Mouse (Mus musculus) lung, postnatal 4 days (tissue): ENCODE results near the gene Ntm.

ENCODE experiments used
- DNase-seq, 2 experiments: peaks; one replicate each; pipeline ENCODE4 v3.0.0; 2021

Ntm gene

DNA sequence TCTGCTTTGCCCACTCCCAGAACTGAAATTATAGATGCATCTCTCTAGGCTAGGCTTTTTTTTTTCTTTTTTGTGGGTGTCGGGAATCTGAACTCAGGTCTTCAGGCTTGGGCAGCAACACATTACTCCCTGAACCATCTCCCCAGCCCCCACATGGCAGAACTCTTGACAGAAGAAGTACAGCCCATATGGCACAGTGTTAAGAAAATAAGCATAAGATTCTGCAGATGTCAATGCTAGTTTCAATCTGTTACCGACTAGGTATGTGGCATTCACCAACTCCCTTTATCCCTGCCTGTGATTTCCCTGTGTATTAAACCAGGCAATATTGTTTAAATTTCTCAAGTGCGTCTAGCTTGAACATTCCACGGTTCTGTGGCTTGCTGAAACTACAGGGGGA, 166.7 kb downstream of the Ntm start:
- no peak for DNase-seq

DNA sequence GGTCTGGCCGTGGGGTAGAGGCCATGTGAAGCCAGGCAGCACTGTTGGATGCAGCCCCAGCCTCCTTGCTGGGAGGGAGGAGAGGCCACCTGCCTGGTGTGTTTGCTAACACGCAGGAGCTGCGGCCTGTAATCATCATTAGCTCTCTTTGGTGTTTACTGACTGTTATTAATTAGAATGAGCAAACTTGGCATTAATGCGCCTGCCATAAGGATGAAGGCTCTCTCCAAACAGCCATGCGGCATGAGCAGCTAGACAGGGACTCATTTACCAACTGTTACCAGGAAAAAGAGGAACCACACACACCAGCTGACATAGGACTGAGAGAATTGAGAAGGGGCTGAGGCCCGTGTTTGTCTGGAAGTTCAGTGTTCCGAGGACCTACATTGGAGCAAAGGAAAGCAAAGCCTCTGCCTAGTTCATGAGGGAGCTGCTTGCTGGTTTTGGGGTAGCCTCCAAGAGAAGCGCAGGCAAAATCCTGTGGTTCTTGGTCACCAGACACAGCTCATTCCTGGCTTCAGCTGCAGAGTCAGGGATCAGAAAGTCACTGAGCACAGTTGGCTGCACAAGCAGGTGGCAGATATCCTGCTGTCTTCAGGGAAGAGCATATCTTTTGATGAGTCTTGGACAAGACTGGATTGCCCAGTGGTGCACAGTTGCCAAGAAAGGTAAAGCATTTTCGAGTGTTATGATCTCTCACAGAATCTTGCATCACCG, 171.6 kb downstream of the Ntm start:
- no peak for DNase-seq

DNA sequence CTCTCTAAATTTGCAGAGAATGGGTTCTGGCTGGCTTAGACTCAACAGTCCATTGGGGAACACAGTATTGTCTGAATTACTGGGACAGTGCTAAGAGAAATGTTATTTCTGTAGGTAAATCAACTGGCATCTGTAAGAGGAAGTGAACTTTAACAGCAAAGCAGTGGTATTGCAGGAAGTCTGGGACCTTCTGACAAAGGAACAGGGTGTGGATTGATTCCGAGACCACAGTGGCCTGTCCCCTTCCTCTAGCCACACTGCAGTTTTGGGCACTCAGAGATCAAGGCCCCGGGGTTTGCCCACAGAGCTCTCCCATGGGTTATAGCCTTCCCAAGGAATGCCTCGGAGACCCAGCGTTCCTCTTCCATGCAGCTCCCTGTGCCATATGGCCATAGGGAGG, 172.9 kb downstream of the Ntm start:
- no peak for DNase-seq

DNA sequence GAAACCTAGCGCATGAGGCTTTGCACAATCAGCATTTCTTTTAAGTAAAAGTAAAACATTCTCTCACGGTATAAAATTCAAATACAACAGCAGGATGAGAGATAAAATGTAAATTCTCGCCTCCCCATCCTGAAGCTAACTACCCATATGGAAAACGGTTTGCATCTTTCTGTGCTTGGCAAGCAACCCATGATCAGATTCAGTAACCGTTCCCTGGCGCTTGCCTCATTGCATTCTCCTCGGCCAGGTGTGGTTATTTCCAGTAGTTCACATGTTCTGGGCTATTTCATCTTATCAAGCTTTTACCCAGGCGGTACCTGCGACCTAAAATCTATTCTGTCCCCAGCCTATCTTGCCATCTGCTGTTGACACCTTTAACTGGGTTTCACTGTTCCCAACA, 174.1 kb downstream of the Ntm start:
- no peak for DNase-seq

DNA sequence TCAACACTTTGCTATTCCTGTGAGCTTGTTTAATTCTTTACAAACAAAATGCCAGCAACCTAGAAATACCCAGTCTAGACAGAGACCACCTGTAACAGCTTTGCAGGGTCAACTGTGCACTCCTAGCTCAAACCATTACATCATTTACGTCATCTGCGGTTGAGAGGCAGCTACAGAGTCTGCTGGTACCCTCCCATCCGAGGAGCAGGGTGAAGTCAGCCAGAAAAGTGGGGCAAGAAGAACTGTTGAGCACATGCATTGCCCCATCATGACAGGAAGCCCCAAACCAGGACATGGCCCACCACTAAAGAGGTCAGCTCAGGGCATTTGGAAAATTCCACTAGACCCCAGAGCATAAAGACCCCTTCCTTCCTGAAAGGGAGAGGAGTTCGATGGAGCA, 175.5 kb downstream of the Ntm start:
- no peak for DNase-seq

DNA sequence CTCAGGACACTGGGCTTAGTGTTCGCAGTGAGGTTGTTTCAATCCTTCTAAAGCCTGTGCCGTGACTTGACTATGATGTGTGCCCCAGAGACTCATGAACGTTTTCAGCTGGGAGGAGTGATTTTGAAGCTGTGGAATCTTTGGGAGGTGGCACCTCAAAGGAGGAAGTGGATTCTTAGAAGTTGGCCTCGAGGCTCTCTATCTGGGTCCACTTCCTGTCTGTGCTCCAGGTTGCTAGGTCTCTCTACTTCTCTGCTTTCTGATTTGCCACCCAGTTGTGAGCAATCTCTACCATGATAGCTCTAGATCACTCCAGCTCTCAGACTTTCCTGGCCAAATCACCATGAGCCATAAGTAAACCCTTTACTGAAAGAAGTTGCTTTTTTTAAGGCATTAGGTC, 180.2 kb downstream of the Ntm start:
- DNase-seq, result no peak

DNA sequence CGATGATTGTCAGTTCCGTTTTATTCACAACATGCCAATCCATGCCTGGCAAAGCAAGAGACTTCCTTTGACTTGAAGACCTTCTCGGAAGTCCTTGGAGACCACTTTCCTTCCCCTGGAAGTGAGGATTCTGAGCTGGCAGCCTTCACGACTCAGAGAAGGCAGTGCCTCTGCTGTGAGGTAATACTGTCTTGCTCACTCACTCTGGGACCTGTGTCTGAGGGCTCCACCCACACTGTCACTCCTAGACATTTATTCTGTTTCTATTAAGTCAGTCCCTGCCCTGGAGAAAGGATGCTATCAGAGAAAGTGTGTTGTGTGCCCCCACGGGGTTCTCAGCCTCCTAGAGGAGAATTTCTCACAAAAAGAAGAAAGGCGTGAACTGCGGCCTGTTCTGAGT, 183.2 kb downstream of the Ntm start:
- no peak for DNase-seq

DNA sequence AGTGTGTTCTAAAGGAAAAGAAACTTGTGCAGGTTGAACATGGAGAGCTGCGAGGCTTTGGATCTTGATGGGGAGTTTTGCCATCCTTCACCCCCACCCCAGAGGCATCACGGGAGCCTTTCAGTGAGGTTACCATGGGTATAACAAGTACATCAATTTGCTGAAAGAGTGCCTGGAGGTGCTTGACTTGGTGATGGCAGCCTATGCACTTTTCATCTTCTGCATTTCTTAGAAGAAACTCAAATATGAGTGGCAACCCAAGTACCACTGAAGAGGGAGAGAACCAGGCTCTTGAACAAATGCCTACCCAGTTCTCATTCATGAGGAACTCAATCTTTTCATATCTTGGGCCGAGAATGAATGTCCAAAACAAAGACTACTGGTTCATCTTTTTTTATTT, 186.0 kb downstream of the Ntm start:
- no peak for DNase-seq

DNA sequence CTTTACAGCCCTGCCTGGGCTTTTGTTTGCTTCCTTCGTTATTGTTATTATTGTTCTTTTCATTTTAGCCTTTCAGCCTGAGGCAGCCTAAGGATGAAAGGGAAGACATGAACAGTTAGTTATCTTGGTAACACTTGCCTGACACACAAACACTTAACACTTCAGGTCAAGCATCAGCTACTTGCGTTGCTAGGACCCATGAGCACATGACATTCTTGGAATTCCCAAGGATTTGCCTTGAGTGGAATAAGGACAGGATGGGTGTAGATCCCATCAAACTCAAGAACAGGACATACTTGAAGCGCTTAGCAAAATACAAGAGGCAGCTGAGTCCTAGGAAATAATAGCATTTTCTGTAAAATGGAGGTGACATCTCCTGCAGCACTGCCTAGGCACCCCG, 186.4 kb downstream of the Ntm start:
- no peak for DNase-seq

DNA sequence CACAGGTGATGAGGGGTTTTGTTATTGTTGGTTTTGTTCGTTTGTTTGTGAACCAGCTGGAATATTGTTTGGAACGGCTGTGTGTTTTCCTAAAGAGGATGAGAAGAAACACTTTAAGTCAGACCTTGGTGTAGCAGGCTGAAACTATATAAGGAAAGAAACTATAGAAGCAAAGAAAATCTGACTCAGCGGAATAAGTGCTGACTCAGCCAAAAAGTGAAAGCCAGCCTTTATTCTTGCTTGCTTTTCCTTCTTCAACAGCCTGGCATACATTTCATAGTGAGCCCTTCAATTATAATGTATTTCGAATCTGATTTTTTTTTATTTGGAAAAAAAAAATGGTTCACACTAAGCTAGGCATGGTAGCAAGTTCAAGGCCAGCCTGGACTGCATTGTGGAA, 186.9 kb downstream of the Ntm start:
- DNase-seq, result no peak

DNA sequence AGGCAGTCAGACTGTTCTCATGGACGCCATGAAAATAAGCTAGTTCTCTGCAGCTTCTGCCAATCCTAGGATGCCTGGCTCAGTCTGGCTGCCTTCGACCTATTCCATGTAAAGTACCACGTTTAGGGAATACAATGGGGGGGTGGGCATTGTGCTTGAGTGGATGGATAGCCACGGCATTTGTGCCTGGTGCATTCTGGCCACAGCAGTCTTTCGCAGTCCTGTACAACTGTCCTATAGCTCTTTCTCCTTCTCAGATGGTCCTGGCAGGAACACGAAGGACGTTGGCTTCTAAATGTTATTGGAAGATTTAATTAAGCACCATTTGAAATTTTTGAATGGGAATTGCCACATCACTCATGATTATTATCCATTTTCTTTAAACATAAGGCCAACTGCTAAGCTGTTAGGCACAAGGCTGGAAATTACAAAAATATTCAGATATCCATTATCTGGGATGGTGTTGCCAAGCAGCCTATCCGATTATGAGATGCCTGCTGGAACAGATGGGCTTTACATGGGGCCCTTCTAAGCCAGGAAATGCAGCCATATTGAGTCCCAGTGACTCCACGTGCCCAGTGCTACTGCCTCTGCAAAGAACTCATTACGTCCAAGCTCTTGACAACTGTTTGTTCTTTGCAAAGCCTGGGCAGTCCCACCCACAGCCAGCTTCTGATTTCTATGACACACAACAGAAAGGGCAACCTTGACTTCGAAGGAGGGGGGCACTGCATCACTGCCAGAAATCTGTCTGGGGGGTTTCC, 190.1 kb downstream of the Ntm start:
- no peak for DNase-seq

DNA sequence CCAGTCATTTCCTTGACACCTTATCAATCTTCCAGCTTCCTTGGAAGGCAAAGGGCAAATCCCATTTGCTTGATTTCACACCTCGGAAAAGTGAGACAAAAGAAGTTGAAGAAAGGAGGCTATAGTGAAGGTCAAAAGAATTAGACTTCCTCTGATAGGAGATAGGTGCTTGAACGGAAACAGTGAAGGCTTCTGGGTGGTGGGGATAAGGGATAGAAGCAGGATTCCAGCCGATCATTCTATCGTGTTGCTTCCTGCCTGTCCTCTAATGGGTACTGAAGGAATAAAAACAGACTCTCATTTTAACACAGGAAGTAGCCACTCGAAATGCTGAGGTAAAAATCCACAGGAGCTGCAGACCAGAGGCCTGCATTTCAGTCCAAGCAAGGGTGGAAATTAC, 191.1 kb downstream of the Ntm start:
- no peak for DNase-seq

DNA sequence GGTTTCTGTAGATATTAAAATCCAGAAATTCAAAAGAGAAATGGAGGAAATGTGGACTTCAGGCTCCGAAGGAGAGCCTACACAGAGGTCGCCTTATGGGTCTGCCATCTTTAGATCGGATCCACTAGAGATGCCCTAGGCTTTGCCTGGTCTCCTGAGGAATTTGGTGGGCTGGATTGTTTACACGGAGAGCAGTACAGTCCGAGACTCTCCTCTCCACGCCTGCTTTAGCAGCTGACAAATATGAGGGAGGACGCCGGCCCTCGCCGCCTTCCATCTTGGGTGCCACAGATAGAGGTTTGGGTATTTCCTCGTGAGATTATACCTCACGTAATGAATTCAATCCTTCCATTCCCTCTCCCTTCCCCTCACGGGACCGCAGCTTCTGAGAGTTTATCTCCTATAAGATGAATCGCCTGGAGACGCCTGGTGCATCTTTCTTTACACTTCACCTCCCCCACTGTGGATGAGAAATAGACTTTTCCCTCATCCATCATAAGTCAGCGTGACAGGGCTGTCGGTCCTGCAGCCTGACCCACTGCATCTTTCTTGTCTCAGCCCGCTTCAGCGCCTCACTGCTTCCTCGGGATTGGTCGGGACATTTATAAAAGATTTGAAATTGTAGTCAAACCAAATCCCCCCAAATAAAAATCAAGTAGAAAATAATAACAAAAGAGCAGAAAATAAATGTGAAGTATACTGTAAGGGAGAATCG, 191.7 kb downstream of the Ntm start:
- no peak for DNase-seq

DNA sequence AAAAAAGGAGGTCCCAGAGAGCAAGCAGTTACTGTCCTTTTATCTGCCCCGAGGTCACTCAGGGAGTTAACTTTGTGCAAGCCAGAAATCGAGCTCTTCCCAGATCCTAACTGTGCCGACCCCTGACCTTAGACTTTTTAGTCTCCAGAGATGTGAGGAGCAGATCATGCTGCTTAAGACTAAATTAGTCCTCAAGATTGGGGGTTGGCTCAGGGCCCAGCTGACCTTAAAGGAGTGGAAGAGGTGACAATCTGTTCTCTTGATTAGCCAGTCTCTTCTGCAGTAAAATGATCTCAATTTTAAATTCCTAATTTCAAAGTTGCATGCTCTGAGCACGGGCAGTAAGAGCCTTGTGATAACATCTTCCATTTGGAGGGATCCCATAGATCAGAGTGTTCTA, 193.6 kb downstream of the Ntm start:
- no peak for DNase-seq

DNA sequence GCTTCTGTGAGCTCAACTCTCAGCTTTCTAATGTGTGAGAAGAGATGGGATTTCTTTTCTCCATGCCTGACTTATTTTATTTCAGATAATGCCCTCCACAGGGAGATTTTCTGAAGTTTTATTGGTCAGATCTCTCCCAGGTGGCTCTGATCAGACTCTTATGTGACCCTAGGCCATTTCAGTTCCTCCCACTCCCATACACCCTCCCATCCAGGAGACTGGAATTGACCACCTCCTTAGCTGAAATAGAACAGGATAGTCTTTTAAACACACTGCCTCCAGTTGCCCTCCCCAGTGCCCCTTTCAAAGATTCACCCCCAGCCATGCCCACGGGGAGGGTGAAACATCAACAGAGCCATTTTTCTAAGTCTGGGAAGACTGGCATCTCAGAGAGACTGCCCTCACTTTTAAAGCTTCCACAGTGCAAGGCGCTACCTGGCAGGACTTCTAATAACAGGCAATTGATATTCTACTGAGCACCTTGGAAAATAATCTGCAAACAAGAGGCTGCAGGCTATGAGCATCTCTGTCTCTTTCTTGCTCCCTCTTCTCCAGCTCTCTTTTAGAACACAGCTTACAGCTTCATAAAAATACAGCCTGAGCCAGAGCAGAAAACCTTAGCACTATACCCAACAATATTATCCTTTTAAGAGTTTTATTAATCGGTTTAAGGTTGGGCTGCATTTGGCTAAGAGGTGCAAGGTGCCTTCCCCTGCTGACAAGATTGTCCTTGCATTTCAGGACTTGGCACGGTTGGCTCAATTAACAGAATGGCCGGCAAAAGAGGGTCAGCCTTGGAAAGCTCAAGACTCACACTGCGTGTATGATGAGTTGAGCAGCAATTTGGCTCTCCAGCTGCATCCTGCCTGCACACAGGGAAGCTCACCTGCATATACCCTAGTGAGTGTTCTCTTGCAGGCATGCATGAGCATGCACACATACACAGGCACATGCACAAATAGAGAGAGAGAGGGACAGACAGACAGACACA, 196.7 kb downstream of the Ntm start:
- no peak for DNase-seq

DNA sequence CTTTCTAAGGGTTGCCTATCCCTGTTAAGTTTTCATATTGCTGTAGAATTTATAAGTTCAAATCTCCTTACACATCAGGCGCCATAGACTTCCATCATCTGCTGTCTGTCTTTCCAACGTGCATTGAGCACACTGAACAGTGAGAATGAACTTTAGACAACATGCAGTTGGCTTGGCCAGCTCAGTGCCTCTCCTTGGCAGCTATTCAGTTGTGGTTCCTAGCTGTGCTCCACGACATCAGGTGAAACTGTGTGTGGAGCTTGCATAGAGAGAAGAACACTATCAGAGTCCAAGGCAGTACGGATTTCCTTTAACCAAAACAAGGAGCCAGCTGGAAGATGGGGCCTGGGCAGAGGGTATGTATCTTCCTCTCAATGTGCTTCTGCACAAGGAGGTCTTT, 199.6 kb downstream of the Ntm start:
- no peak for DNase-seq

DNA sequence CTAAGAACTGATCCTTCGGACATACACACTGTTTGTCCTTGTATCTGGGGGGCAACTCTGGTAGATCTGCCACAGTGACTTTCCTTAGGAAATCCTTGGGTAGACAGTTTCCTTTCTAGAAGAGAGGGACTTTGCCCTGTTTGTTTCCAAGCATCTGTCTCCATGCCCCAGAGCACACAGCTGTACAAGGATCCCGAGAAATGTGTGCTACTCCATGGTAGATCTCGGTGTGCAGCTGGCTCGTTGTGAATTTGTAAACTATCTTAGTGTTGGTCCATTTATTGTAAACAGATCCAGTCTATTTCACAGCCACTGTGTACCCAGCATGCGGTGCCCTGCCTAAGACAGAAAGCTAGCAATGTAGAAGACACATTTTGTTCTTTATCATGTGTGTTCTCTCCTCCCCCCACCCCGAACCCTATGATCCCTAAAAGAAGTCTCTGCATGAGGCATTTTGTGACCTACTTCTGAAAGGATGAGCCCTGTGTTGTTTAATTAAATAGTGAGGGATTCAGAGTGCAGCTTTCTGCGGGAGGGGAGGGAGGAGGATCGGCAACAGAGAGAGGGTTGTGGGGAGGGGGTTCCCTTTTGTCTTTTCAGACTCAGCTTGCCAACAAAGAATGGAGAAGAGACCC, 200.9 kb downstream of the Ntm start:
- DNase-seq, result no peak

DNA sequence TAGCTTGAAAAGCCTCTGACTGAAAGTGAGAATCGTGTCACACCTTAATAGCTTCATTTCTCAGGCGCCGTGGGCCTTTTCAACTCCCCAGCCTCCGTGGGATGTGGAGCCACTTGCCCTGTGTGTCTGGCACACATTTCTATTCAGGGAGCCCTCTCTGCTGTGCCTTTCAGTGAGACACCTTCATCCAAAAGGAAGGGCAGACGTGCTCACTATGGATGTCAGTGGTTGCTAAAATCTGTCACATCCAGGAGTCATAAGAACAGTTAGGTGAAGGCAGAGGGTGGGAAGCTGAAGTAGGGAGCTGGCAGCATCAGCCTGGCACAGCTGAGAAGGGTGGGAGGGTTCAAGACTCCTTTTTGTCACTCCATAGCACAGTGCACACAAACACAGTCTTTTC, 201.4 kb downstream of the Ntm start:
- DNase-seq, result no peak

DNA sequence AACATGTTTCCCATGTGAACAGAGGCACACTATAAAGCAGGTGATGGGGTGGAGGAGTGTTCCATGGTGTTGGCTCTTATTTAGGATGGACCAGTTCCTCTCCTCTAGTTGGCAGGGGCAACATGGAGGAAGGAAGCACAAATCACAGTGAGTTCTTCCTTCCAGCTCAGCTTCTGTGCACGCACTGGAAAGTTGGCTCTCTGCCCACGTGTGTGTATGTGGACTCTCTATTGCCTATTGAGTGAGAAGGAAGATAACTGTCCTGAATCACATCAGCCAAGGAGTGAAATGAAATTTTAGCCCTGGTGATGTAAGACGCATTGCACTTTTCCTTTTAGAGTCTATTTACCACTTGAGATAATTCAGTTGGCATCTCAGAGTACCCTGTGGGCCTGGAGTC, 203.0 kb downstream of the Ntm start:
- DNase-seq, result no peak

DNA sequence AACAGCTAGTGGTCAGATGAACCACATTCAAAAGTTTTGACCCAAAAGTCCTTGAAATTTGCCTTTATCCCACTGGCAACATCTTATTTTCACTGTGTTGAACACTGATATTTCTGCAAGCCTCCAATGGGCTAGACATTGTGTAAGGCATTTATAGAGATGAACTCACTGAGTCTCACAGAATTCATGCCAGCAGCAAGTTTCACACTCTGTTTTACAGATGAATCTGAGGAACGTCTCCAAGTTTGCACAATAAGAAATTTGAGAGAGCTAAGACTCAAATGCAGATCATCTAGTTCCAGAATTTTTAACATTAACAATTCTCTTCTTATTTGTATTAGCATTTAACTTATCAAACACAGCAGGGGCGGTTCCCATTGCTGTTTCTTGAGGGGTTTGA, 203.9 kb downstream of the Ntm start:
- no peak for DNase-seq

DNA sequence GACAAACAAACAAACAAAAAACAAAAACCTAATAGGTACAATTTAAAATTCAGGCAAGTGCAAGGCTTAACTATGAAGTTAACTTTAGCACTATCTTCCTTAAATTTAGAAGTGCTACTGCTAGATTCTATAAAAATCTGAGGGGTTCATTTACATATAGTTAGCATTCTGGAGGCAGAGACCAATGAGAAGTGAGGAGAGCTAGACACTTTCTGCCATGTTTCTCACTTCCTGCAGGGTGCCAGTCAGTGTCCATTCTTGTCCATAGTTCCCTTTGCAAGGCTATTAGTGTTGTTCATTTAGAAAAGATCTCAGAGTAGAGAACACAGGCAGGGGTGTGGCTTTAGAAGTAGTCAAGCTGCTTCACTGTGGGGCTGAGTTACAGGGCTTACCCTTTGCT, 208.6 kb downstream of the Ntm start:
- no peak for DNase-seq

DNA sequence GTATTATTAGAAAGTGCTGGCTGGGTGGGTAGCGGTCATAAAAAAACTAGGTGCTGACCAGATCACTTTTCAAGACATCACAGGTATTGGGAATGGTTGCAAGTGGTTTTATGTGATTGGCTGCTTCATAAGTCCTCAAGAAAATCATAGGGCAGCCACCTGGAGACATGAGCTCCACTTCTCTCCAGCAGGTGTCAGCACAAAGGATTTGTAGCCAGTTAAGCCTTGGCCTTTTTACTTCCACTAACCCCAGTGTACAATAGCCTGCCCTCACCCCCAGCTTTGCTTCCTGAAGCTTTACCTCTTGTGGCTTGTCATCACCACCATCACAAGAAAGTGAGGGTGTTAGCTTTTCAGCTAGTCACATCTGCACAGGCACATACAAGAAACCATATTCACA, 211.5 kb downstream of the Ntm start:
- peak in 1 of 2 experiments; percentile 21 for DNase-seq
